Mouse (Mus musculus): ENCODE data around the gene Phldb1. TPM values are rescaled to one million over a fixed set of nuclear protein-coding genes. Genes with fewer than 3 reads are reported as not detected.
"Not testable (repeated sequence)": the region's sequence is repeated elsewhere in the genome, so short reads cannot be mapped to it uniquely, and the experiment has no call there.

Gene Phldb1
- total RNA-seq (2021): 10 to 100 TPM; 88.5 to 95.6 TPM

DNA sequence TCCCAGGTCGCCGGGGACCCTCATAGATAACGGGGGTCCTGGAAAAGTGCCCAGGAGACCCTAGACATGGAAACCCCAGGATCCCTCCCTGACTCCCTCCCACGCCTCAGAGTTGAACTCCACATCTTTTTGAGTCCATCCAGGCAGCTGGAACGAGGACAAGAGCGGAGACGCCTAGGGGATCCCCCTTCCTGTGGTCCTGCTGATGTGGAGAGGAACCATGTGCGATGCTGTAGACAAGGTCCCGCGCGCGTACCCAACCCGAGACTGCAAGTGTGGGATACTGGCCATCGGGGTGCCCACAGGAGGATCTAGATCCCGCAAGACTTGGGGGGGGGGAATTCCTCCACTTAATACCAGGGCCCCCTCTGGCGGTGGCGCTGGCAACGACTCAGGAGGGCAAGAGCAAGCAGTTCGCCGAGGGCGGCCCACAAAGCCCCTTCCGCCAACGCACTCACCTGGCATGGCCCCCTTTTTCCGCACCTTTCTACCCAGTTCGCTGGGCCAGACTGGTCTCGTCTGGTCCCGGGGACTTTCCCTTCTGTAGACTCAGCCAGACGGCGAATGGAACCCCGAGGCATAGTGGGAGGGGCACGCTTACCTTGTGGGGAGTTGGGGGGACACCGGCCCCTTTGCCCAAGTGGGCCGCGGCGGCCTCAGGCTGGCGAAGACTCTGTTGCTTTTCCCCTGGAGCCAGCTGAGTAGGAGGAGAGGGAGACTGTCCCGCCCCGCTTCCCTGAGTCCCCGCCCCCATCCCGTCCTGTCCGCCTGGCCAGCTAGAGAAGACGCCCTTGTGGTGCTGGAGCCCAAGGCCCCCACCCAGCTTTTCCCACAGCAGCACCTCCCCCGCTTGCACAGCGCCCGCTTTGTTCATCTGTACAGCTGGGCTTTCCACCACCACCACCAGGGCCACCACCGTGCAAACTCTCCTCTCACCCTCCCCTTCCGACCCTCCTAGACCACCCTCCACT is at the start of gene Phldb1:
TSS of gene Phldb1 (minus strand) at position 675 of the 971 bp plus-strand sequence.
- DNase-seq: peak in 1 of 2 experiments; percentile 63

DNA sequence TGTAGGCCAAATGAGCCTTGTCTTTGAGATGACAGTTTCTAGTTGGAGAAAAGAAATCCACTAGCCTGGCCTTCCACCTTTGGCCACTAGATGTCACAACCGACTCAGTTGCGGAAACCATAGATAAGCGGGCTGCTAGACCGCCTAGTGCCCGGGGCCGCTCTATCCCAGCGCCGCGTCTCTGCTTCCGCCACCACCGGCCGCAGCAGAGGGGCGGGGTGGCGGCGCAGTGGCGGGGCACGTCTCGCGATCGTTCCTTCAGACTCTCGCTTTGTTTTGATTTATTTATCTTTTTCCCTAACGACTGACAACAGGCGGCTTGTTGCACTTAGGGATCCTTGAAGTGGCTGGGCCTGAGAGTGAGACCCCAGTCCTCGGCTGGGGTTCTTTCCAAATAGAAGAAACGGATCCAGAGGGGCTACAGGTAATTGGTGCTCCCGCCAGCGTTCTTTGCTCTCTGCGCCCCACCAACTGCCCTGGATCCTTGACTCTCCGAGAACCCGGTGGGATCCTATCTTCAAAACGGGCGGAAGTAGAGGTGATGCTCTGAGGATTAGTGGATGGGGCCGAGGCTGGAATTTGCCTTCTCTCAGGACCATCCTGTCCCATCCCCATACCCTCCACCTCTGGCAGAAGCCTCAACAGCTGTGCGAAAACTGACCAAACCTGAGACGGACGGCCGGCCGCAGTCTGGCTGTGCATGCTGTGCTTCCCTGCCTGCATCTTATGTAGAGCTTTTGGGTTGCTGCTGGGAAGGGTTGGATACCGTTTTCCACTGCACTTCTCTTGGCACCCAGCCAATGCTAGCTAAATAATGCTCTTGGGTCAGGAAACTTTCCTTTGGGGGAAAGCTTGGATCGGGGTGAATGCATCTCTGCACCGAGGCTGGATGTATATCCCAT is 38.0 kb upstream of the Phldb1 start:
- DNase-seq: peak; percentile 89 to 90

DNA sequence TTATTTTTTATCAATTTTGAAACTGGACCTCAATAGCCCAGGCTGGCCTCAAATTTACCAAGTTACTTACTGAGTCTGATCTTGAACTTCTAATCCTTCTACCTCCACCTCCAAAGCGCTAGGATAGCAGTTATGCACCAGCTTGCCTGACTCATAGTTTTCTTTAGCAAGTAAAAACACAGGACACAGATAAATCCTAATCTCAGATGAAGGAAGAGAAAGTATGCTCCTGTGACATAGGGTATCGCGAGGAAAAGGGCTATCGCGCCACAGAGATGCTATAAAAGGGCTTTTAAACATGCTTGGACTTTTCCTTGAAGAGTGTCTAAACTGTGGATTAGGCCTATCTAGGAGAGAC is 37.4 kb upstream of the Phldb1 start:
- DNase-seq: no peak

DNA sequence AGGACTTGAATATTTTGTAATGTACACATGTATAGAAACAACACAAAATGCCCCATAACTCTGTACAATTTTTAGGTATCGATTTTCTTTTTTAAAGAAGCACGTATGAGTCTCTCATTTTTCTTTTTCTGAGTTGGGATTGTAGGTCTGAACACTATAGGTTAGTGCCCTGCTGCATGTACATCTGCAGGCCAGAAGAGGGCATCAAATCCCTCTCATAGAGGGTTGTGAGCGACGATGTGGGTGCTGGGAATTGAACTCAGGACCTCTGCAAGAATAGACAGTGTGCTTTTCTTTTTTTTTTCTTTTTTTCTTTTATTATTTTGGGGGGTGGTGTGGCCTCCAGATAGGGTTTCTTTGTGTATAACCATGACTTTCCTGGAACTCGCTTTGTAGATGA is 36.4 kb upstream of the Phldb1 start:
- DNase-seq: no peak

DNA sequence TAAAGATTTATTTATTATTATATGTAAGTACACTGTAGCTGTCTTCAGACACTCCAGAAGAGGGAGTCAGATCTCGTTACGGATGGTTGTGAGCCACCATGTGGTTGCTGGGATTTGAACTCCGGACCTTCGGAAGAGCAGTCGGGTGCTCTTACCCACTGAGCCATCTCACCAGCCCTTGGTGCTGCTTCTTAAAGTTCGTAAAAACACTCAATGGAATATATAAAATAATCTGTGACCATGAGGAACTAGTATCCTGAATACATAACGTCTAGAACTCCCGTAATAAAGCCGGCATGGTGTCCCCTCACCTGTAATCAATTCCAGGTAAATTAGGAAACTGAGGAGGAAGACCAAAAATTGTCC is 33.0 kb upstream of the Phldb1 start:
- DNase-seq: not testable (repeated sequence)

DNA sequence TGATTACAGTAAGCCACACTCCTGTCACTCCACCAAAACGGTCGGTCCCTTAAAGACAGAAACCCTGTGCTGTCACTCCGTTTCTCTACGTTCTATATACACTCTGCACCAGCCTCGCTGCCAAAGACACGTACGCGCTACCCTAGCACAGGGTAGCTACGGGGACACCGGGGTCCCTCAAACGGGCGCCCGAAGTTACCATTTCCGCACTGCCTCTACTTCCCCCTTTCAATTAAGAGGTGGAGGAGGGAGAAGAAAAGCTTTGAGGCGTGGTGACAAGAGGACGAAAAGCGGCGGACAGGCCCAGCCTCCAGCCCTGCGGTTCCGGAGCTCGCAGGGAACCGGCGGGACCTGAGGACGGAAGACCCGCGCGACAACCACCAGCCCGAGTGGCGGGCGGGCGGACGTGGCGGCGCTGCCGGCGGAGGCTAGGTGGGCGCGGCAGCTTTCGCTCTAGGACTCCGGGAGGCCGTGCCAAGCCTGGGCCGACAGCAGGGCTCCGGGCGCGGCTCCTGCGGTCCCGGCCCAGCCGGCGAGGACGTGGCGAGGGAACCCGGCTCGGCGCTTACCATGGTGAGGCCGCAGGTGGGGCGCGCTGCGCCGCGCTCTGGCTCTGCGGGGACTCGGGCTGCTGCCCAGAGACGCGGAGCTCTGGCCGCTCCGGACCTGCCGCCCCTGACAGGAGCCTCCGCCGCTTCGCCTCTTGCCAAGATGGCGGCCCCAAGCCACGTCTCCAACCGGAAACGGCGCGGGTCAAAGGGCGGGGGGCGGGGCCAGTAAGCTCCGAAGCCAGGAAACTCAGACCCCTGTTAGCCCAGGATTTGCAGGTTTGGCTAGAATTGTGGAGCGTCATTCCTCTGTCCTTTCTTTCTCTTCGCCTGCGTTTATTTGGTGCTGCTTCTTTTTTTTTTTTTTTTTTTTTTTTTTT is 32.4 kb upstream of the Phldb1 start, which contains the start of the genes Arcn1 and Ift46:
TSS of gene Arcn1 (minus strand) at position 745 of the 928 bp plus-strand sequence.
TSS of gene Ift46 (plus strand) at position 808 of the 928 bp plus-strand sequence.
- DNase-seq: peak; percentile 81 to 84

DNA sequence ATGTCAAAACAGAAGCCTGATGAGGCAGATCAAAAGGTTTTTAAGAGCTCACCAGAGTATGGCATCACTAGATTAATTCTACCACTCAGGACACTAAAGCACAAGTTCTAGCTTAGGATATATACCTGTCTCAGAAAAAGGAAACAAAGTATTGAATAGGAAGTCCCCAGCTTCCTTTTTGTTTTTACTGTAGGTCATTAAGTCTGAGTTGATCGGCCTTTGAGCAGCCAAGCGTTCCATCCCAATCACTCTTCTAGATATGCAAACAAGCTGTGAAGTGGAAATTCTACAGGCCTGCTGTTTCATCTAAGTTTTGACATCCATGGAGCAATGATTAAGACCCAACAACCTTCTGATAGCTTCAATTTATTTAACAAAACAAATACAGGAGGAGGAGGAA is 25.9 kb upstream of the Phldb1 start:
- DNase-seq: no peak

DNA sequence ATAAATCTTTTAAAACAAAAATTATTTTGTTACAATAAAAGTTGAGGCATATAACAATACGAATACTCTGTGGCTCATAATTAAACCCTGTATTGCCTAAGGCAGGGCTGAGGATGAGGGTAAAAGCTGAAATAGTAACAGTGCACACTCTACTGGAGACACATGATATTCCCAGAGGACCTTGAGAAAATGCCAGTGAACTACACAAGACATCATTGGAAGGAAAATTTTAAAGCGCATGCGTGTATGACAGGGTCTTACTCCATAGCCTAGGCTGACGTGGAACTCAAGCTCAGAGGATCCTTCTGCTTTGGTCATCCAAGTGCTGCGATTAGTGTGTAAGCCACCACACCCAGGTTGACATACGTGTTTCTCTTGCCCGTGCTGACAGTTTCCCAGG is 13.5 kb upstream of the Phldb1 start:
- DNase-seq: no peak

DNA sequence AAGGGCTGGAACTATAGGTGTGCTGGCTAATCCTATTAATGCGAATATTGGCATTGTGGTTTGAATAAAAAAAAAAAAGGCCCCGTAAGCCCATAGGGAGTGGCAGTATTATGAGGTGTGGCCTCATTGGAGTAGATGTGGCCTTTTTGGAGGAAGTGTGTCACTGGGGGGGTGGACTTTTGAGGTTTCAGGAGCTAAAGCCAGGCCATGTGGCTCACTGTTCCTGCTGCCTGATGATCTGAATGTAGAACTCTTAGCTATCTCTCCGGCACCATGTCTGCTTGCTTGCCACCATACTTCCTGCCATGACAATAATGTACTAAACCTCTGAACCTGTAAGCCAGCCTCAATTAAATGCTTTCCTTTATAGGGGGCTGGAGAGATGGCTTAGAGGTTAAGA is 12.3 kb upstream of the Phldb1 start:
- DNase-seq: no peak

DNA sequence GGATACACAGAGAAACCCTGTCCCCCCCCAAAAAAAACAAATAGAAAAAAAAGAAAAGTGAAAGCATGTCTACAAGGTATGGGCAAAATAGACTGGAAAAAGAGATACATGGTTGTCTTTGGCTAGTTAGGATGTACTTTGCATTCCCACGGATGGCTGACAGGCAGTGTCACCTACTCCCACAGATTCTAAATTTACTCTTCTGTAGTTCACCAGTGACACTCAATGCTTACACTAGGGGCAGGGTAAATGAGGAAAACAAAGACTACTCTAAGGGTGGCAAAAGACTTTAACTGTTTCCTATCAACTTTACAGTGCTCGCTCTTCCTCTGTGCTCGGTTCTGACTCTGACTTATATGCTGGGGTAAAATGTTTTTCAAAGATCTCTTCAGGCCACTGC is 11.7 kb upstream of the Phldb1 start:
- no peak for DNase-seq

DNA sequence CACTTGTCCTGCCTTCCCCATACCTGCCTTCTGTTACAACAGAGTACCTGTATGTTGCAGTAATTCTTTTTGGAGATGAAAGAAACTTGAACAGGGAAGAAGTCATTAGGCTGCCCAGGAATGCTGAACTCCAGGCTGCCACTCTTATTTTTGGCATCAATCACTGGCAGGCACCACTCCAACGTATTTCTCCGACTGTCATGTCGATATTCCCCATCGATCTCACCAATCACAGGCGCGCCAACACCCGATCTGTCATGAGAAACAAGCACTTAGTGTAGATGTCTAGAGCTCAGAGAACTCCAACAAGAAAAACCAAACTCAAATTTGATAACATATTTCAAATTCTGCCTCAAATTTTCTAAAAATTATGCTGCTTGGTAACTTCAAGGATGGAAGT is 10.4 kb upstream of the Phldb1 start:
- DNase-seq: no peak

DNA sequence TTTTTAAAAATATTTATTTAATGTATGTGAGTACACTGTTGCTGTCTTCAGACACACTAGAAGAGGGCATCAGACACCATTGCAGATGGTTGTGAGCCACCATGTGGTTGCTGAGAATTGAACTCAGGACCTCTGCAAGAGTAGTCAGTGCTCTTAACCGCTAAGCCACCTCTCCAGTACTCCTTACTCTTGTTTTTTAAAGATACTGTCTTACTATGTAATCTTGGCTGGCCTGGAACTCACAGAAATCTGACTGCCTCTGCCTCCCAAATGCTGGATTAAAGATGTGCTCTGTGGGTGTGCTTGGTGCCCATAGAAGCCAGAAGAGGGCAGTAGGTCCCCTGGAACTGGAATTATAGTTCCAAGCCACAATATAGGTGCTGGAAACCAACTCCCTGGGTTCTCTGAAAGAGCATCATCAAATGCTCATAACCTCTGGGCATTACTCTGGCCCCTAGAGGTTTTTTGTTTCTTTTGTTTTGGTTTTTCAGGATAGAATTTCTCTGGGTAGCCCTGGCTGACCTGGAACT is 5.7 kb upstream of the Phldb1 start:
- no peak for DNase-seq

DNA sequence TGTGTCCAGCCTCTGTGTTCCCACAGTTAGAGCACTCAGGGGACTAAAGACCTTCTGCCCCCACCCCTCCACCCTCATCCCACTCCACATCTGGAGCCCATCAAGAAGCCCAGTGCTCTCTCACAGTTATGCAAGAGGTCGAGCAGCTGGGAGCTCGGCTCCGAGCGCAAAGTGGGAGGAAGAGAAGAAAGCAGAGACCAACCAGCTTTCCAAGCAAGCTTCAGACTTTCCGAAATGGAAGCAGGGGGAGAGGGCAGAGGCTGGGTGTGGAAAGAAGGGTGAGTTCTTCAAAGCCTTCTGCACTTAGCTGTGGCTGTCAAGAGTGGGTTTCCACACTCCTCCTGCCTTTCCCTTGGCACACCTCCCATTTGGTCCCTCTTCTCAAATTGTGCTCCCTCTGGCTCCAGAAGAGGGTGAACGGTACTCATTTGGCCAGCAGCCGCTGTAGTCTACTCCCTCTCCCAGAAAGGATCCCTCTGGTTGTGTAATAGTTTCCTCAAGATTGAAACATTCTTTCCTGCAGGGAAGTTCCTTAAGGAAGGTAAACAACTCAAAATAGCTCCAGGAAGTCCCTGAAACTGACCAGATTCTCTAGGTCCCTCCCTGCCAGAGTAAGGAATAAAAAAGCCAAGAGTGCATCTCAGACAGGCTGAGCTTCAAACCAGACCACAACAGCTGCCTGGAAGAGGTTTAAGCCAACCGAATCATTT is 2.4 kb upstream of the Phldb1 start:
- no peak for DNase-seq

DNA sequence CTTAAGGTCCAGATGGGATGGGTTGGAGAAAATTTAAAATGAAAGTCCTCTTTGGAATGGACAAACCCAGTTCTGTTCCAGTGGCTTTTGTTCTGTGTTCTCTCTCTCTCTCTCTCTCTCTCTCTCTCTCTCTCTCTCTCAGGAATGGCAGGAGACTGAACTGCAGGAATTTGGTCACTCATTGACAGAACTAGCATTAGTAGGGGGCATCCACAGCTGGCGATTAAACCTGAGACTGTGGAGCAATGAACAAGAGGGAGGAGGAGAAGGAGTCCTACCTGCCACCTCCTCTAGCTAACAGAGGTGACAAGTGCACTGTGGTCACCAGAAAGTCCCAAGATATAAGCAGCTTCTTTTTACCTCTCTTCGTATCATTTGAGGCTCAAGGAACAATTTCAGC is 1.3 kb upstream of the Phldb1 start:
- DNase-seq: no peak

DNA sequence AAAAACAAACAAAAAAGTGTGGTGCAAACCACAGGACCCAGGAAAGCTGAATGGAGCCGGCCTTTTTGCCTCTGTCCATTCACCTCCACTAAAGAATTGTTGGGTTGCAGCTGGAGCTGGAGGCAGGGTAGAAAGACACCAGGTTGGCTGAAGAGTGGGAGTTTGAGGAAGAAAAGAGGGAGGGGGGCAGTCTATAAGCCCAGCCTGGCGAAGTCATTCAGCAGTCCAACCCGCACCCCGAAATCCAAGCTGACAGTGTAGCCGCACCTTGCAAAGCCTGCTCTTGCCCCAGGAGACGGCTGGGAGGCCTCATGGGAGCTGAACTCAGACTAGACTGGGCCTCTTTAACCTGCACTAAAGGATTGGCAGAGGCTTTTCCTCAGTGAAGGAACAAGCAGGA is 888 bp upstream of the Phldb1 start:
- no peak for DNase-seq

DNA sequence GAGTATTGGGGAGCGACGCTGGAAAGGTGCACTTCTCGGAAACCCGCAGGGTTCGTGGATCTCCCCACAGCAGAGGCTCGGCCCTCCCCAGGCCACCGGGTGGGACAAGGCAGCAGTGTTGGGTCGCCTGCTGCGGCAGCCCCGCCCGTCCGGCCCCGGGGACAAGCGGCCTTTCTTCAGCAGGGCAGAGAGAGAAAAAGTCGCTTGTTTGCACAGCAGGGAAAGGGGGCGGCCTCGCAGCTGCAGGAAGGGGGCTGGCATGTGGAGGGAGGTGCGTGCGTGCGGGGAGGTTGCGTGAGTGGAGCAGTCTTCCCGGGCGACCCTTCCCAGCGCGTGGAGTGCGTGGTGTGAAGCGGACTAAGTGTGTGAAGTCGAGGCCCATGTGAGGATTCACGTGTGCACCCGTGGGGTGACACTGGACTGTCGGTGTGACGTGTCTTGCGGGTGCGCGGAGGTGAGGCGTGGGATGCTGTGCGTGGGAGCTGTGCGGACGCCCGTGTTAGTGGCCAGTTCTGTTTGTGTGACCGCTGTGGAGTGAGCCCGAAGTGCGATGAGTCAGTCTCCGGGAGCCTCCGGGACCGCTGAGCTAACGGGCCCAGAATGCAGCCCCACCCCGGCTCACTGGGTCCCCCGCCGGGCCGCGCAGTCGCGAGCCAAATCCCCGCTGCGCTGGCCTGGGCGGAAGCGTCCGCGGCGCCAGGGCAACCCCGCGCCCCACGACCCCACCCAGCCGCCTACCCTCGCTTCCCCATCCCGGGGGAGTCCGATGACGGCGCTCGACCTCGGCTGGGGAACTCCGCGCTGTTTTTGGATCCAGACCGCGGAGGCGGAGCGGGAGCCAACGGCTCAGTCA is 1.1 kb downstream of the Phldb1 start:
- DNase-seq: peak; percentile 66 to 72

DNA sequence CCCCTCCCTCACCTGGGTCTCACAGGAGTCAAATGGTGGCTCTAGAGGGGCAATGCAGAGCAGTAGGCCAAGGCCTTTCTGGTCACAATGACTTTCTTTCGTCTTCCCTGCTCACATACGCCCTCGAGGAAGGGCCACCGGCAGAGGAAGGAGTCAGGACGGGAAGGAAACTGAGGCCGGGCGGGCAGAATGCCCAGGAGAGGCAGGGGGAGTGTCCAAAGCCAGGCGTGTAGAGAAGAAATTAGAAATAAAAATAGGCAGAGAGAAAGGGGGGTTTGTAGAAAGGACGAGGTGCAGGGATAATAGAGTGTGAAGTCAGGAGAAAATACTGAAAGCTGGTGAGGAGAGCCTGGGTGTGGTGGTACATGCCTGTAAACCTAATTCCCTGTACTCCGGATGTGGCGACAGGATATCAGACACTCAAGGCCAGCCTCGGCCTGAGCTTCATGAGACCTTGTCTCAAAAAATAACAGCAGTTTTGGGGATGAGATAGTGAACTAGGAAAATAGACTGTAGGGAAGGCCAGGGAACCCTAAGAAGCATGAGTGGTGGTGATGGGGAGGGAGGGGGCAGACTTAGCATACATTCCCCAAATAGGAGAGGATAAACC is 2.0 kb downstream of the Phldb1 start:
- DNase-seq: no peak

DNA sequence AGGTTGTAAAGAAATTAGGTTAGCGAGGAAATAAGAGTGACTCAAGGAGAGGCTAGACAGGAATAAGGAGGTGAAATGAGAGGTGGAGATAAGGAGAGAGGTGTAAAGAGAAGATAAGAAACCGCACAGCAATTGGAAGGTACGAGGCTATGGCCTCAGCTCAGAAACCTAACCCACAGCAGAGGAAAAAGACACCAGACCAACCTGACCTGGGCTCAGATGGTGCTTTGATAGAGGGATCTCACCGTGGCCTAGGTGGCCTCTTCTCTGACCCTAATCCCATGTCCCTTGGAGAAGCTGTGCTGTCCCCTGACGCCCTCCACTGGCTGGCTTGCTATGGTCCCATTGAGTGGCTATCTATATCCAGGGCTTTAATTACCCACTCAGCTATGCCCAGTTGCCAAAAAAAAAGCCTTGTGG is 2.9 kb downstream of the Phldb1 start:
- DNase-seq: no peak

DNA sequence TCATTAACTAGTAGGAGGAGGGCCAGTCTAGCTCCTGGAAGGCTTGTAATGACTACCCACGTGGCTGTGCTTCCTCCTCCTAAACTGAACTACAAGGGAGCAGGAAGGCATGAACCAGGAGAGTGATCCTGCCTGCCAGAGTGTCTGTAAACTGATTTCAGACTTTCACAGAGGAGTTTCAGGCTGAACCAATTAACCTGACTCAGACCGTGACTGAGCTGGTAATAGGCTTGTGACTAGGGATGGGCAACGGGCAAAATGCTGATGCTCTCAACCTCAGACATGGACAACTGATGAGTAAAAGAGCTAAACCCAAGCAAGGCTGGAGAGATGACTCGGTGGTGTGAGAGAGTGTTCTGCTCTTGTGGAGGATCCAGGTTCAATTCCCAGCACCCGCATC is 7.6 kb downstream of the Phldb1 start:
- DNase-seq: no peak

Measured in layer of hippocampus, postnatal 36 days (tissue).